Mouse (Mus musculus): ENCODE results near the gene Fam71e1. TPM values are rescaled to one million over a fixed set of nuclear protein-coding genes. Genes with fewer than 3 reads are reported as not detected.
A peak's percentile ranks its signal among the peaks of the same experiment; 100 is the strongest.

Gene Fam71e1
- polyA plus RNA-seq, 1 experiment, result 7.4 TPM

- H3K36me3 ChIP-seq (ENCODE audit: control insufficient read depth, insufficient read depth, low read length, poor library complexity, severe bottlenecking), result no peaks in the 10 kb centered on the region
- TF ChIP-seq CTCF (IDR thresholded peaks at IDR 0.05; ENCODE audit: low read depth, low read length), result no peak
- TF ChIP-seq EP300 (IDR thresholded peaks at IDR 0.05; ENCODE audit: insufficient read depth, low read depth, low read length), result 0 out of 2 replicates have a peak, but pooled peaks have one; percentile 15
- no peak for TF ChIP-seq POLR2A (IDR thresholded peaks at IDR 0.05; ENCODE audit: insufficient read depth, low read length)
- no peaks in the 10 kb centered on the region for H3K9me3 ChIP-seq (replicated peaks; ENCODE audit: control insufficient read depth, insufficient read depth, low read length, poor library complexity, severe bottlenecking)
- no peaks in the 10 kb centered on the region for H3K4me1 ChIP-seq (ENCODE audit: control insufficient read depth, insufficient read depth, low read length)
- H3K27ac ChIP-seq (ENCODE audit: insufficient read depth, low read length), result no peak overlapping the region
- no peak overlapping the region for H3K9ac ChIP-seq (ENCODE audit: low read depth, poor library complexity, severe bottlenecking)
- H3K4me3 ChIP-seq (ENCODE audit: low read depth, low read length), result peak overlapping the region; percentile 17
- H3K27me3 ChIP-seq (ENCODE audit: control insufficient read depth, insufficient read depth, low read length, poor library complexity, severe bottlenecking), result no peaks in the 10 kb centered on the region
These were observed 3.7 kb downstream of the Fam71e1 start for GRCm38 (mm10) chr7:44500046-44500445.

- H3K9ac ChIP-seq (ENCODE audit: low read depth, poor library complexity, severe bottlenecking), result no peak overlapping the region
- H3K27ac ChIP-seq (ENCODE audit: insufficient read depth, low read length), result no peak overlapping the region
- H3K9me3 ChIP-seq (replicated peaks; ENCODE audit: control insufficient read depth, insufficient read depth, low read length, poor library complexity, severe bottlenecking), result no peaks in the 10 kb centered on the region
- no peak overlapping the region for H3K4me3 ChIP-seq (ENCODE audit: low read depth, low read length)
- no peaks in the 10 kb centered on the region for H3K36me3 ChIP-seq (ENCODE audit: control insufficient read depth, insufficient read depth, low read length, poor library complexity, severe bottlenecking)
- no peaks in the 10 kb centered on the region for H3K27me3 ChIP-seq (ENCODE audit: control insufficient read depth, insufficient read depth, low read length, poor library complexity, severe bottlenecking)
- TF ChIP-seq CTCF (IDR thresholded peaks at IDR 0.05; ENCODE audit: low read depth, low read length) (peak; percentile 78), EP300 (IDR thresholded peaks at IDR 0.05; ENCODE audit: insufficient read depth, low read depth, low read length) (no peak)
- no peaks in the 10 kb centered on the region for H3K4me1 ChIP-seq (ENCODE audit: control insufficient read depth, insufficient read depth, low read length)
These were observed 5.3 kb downstream of the Fam71e1 start for GRCm38 (mm10) chr7:44501563-44502115.

- no peak for TF ChIP-seq EP300 (IDR thresholded peaks at IDR 0.05; ENCODE audit: insufficient read depth, low read depth, low read length)
- no peak for TF ChIP-seq POLR2A (IDR thresholded peaks at IDR 0.05; ENCODE audit: insufficient read depth, low read length)
- no peak for TF ChIP-seq CTCF (IDR thresholded peaks at IDR 0.05; ENCODE audit: low read depth, low read length)
- H3K4me1 ChIP-seq (ENCODE audit: control insufficient read depth, insufficient read depth, low read length), result no peaks in the 10 kb centered on the region
- H3K27ac ChIP-seq (ENCODE audit: insufficient read depth, low read length), result no peak overlapping the region
- H3K36me3 ChIP-seq (ENCODE audit: control insufficient read depth, insufficient read depth, low read length, poor library complexity, severe bottlenecking), result no peaks in the 10 kb centered on the region
- H3K27me3 ChIP-seq (ENCODE audit: control insufficient read depth, insufficient read depth, low read length, poor library complexity, severe bottlenecking), result no peaks in the 10 kb centered on the region
- H3K9ac ChIP-seq (ENCODE audit: low read depth, poor library complexity, severe bottlenecking), result no peak overlapping the region
- no peak overlapping the region for H3K4me3 ChIP-seq (ENCODE audit: low read depth, low read length)
- no peaks in the 10 kb centered on the region for H3K9me3 ChIP-seq (replicated peaks; ENCODE audit: control insufficient read depth, insufficient read depth, low read length, poor library complexity, severe bottlenecking)
These were observed 11.1 kb downstream of the Fam71e1 start for GRCm38 (mm10) chr7:44507491-44507890.

- no peaks in the 10 kb centered on the region for H3K27me3 ChIP-seq (ENCODE audit: control insufficient read depth, insufficient read depth, low read length, poor library complexity, severe bottlenecking)
- H3K9ac ChIP-seq (ENCODE audit: low read depth, poor library complexity, severe bottlenecking), result no peak overlapping the region
- TF ChIP-seq POLR2A (IDR thresholded peaks at IDR 0.05; ENCODE audit: insufficient read depth, low read length) (no peak), CTCF (IDR thresholded peaks at IDR 0.05; ENCODE audit: low read depth, low read length) (peak; percentile 68)
- peaks cover 2% of the 10 kb centered on the region for H3K4me1 ChIP-seq (ENCODE audit: control insufficient read depth, insufficient read depth, low read length)
- no peaks in the 10 kb centered on the region for H3K9me3 ChIP-seq (replicated peaks; ENCODE audit: control insufficient read depth, insufficient read depth, low read length, poor library complexity, severe bottlenecking)
- no peaks in the 10 kb centered on the region for H3K36me3 ChIP-seq (ENCODE audit: control insufficient read depth, insufficient read depth, low read length, poor library complexity, severe bottlenecking)
- no peak overlapping the region for H3K27ac ChIP-seq (ENCODE audit: insufficient read depth, low read length)
- H3K4me3 ChIP-seq (ENCODE audit: low read depth, low read length), result no peak overlapping the region
These were observed 23.0 kb downstream of the Fam71e1 start for GRCm38 (mm10) chr7:44519240-44519913.

- Histone ChIP-seq H3K4me1 (ENCODE audit: control insufficient read depth, insufficient read depth, low read length) (peaks cover 2% of the 10 kb centered on the region), H3K9ac (ENCODE audit: low read depth, poor library complexity, severe bottlenecking) (no peak overlapping the region), H3K9me3 (replicated peaks; ENCODE audit: control insufficient read depth, insufficient read depth, low read length, poor library complexity, severe bottlenecking) (no peaks in the 10 kb centered on the region), H3K27me3 (ENCODE audit: control insufficient read depth, insufficient read depth, low read length, poor library complexity, severe bottlenecking) (no peaks in the 10 kb centered on the region), H3K27ac (ENCODE audit: insufficient read depth, low read length) (no peak overlapping the region), H3K4me3 (ENCODE audit: low read depth, low read length) (no peak overlapping the region), H3K36me3 (ENCODE audit: control insufficient read depth, insufficient read depth, low read length, poor library complexity, severe bottlenecking) (no peaks in the 10 kb centered on the region)
- TF ChIP-seq POLR2A (IDR thresholded peaks at IDR 0.05; ENCODE audit: insufficient read depth, low read length) (no peak), EP300 (IDR thresholded peaks at IDR 0.05; ENCODE audit: insufficient read depth, low read depth, low read length) (no peak), CTCF (IDR thresholded peaks at IDR 0.05; ENCODE audit: low read depth, low read length) (no peak)
These were observed 24.6 kb downstream of the Fam71e1 start for GRCm38 (mm10) chr7:44520990-44521389.

GRCm38 (mm10) chr7:44521710-44522109, 25.3 kb downstream of the Fam71e1 start:
- peak overlapping the region; percentile 60 for H3K9ac ChIP-seq (ENCODE audit: low read depth, poor library complexity, severe bottlenecking)
- H3K27me3 ChIP-seq (ENCODE audit: control insufficient read depth, insufficient read depth, low read length, poor library complexity, severe bottlenecking), result no peaks in the 10 kb centered on the region
- H3K36me3 ChIP-seq (ENCODE audit: control insufficient read depth, insufficient read depth, low read length, poor library complexity, severe bottlenecking), result no peaks in the 10 kb centered on the region
- H3K27ac ChIP-seq (ENCODE audit: insufficient read depth, low read length), result no peak overlapping the region
- H3K9me3 ChIP-seq (replicated peaks; ENCODE audit: control insufficient read depth, insufficient read depth, low read length, poor library complexity, severe bottlenecking), result no peaks in the 10 kb centered on the region
- H3K4me3 ChIP-seq (ENCODE audit: low read depth, low read length), result peak overlapping the region; percentile 79
- TF ChIP-seq EP300 (IDR thresholded peaks at IDR 0.05; ENCODE audit: insufficient read depth, low read depth, low read length), result no peak
- peak; percentile 83 for TF ChIP-seq CTCF (IDR thresholded peaks at IDR 0.05; ENCODE audit: low read depth, low read length)
- H3K4me1 ChIP-seq (ENCODE audit: control insufficient read depth, insufficient read depth, low read length), result peaks cover 2% of the 10 kb centered on the region

Data from ES-Bruce4 (cell line).